Mouse (Mus musculus): ENCODE measurements around the gene Mroh2a. TPM values are rescaled to one million over a fixed set of nuclear protein-coding genes. Genes with fewer than 3 reads are reported as not detected.

Mroh2a gene
- polyA plus RNA-seq, 1 experiment = 0.96 TPM

GRCm38 (mm10) chr1:88213061-88213460 lies 13.7 kb upstream of the Mroh2a start:
- TF ChIP-seq POLR2A (IDR thresholded peaks at IDR 0.05; ENCODE audit: control insufficient read depth, extremely low read depth, insufficient read depth, low read length, poor library complexity) = no peak
- no peak for TF ChIP-seq CTCF (IDR thresholded peaks at IDR 0.05; ENCODE audit: borderline replicate concordance, control insufficient read depth, extremely low read depth, insufficient read depth, low read length, poor library complexity)
- WGBS = 86% methylated on average over 1 of the region's 1 CpGs
- H3K27ac ChIP-seq (ENCODE audit: control insufficient read depth, insufficient read depth, low read length) = no peak overlapping the region

GRCm38 (mm10) chr1:88213766-88214461 lies 12.9 kb upstream of the Mroh2a start:
- no peaks in the 10 kb centered on the region for H3K36me3 ChIP-seq (ENCODE audit: control insufficient read depth, insufficient read depth, low read length)
- no peaks in the 10 kb centered on the region for H3K27me3 ChIP-seq (ENCODE audit: control insufficient read depth, insufficient read depth, low read length)
- no peak for TF ChIP-seq POLR2A (IDR thresholded peaks at IDR 0.05; ENCODE audit: control insufficient read depth, extremely low read depth, insufficient read depth, low read length, poor library complexity)
- TF ChIP-seq CTCF (IDR thresholded peaks at IDR 0.05; ENCODE audit: borderline replicate concordance, control insufficient read depth, extremely low read depth, insufficient read depth, low read length, poor library complexity) = no peak
- no peak overlapping the region for H3K27ac ChIP-seq (ENCODE audit: control insufficient read depth, insufficient read depth, low read length)
- WGBS = 90% methylated on average over 2 of the region's 2 CpGs
- no peak for DNase-seq
- H3K4me1 ChIP-seq (replicated peaks; ENCODE audit: control insufficient read depth, insufficient read depth, low read length) = no peaks in the 10 kb centered on the region
- no peak overlapping the region for H3K4me3 ChIP-seq (ENCODE audit: control insufficient read depth, insufficient read depth, low read length)

More at GRCm38 (mm10) chr1:88213061-88213460, 13.7 kb upstream of the Mroh2a start:
- Histone ChIP-seq H3K4me1 (replicated peaks; ENCODE audit: control insufficient read depth, insufficient read depth, low read length) (no peaks in the 10 kb centered on the region), H3K4me3 (ENCODE audit: control insufficient read depth, insufficient read depth, low read length) (no peak overlapping the region), H3K27me3 (ENCODE audit: control insufficient read depth, insufficient read depth, low read length) (no peaks in the 10 kb centered on the region), H3K36me3 (ENCODE audit: control insufficient read depth, insufficient read depth, low read length) (no peaks in the 10 kb centered on the region)
- DNase-seq = no peak

GRCm38 (mm10) chr1:88214462-88214952 lies 12.3 kb upstream of the Mroh2a start:
- 85% methylated on average over 2 of the region's 2 CpGs for WGBS
- Histone ChIP-seq H3K4me1 (replicated peaks; ENCODE audit: control insufficient read depth, insufficient read depth, low read length) (no peaks in the 10 kb centered on the region), H3K36me3 (ENCODE audit: control insufficient read depth, insufficient read depth, low read length) (no peaks in the 10 kb centered on the region), H3K4me3 (ENCODE audit: control insufficient read depth, insufficient read depth, low read length) (no peak overlapping the region), H3K27ac (ENCODE audit: control insufficient read depth, insufficient read depth, low read length) (no peak overlapping the region), H3K27me3 (ENCODE audit: control insufficient read depth, insufficient read depth, low read length) (no peaks in the 10 kb centered on the region)
- TF ChIP-seq POLR2A (IDR thresholded peaks at IDR 0.05; ENCODE audit: control insufficient read depth, extremely low read depth, insufficient read depth, low read length, poor library complexity) (no peak), CTCF (IDR thresholded peaks at IDR 0.05; ENCODE audit: borderline replicate concordance, control insufficient read depth, extremely low read depth, insufficient read depth, low read length, poor library complexity) (no peak)
- no peak for DNase-seq

- no peaks in the 10 kb centered on the region for H3K27me3 ChIP-seq (ENCODE audit: control insufficient read depth, insufficient read depth, low read length)
- TF ChIP-seq POLR2A (IDR thresholded peaks at IDR 0.05; ENCODE audit: control insufficient read depth, extremely low read depth, insufficient read depth, low read length, poor library complexity) (no peak), CTCF (IDR thresholded peaks at IDR 0.05; ENCODE audit: borderline replicate concordance, control insufficient read depth, extremely low read depth, insufficient read depth, low read length, poor library complexity) (no peak)
- no peak overlapping the region for H3K27ac ChIP-seq (ENCODE audit: control insufficient read depth, insufficient read depth, low read length)
- H3K4me3 ChIP-seq (ENCODE audit: control insufficient read depth, insufficient read depth, low read length) = no peak overlapping the region
- H3K4me1 ChIP-seq (replicated peaks; ENCODE audit: control insufficient read depth, insufficient read depth, low read length) = no peaks in the 10 kb centered on the region
- 73% methylated on average over 10 of the region's 10 CpGs for WGBS
- no peaks in the 10 kb centered on the region for H3K36me3 ChIP-seq (ENCODE audit: control insufficient read depth, insufficient read depth, low read length)
- DNase-seq = no peak
These were observed 11.1 kb upstream of the Mroh2a start for GRCm38 (mm10) chr1:88215466-88216380.

- no peaks in the 10 kb centered on the region for H3K36me3 ChIP-seq (ENCODE audit: control insufficient read depth, insufficient read depth, low read length)
- H3K4me3 ChIP-seq (ENCODE audit: control insufficient read depth, insufficient read depth, low read length) = no peak overlapping the region
- H3K27ac ChIP-seq (ENCODE audit: control insufficient read depth, insufficient read depth, low read length) = no peak overlapping the region
- no peaks in the 10 kb centered on the region for H3K27me3 ChIP-seq (ENCODE audit: control insufficient read depth, insufficient read depth, low read length)
- DNase-seq = no peak
- TF ChIP-seq CTCF (IDR thresholded peaks at IDR 0.05; ENCODE audit: borderline replicate concordance, control insufficient read depth, extremely low read depth, insufficient read depth, low read length, poor library complexity) (no peak), POLR2A (IDR thresholded peaks at IDR 0.05; ENCODE audit: control insufficient read depth, extremely low read depth, insufficient read depth, low read length, poor library complexity) (no peak)
- 65% methylated on average over 2 of the region's 2 CpGs for WGBS
- H3K4me1 ChIP-seq (replicated peaks; ENCODE audit: control insufficient read depth, insufficient read depth, low read length) = no peaks in the 10 kb centered on the region
These were observed 10.2 kb upstream of the Mroh2a start for GRCm38 (mm10) chr1:88216551-88216950.

- no peak for DNase-seq
- Histone ChIP-seq H3K36me3 (ENCODE audit: control insufficient read depth, insufficient read depth, low read length) (no peaks in the 10 kb centered on the region), H3K27me3 (ENCODE audit: control insufficient read depth, insufficient read depth, low read length) (no peaks in the 10 kb centered on the region), H3K4me1 (replicated peaks; ENCODE audit: control insufficient read depth, insufficient read depth, low read length) (no peaks in the 10 kb centered on the region), H3K4me3 (ENCODE audit: control insufficient read depth, insufficient read depth, low read length) (no peak overlapping the region), H3K27ac (ENCODE audit: control insufficient read depth, insufficient read depth, low read length) (no peak overlapping the region)
- TF ChIP-seq CTCF (IDR thresholded peaks at IDR 0.05; ENCODE audit: borderline replicate concordance, control insufficient read depth, extremely low read depth, insufficient read depth, low read length, poor library complexity) = no peak
- TF ChIP-seq POLR2A (IDR thresholded peaks at IDR 0.05; ENCODE audit: control insufficient read depth, extremely low read depth, insufficient read depth, low read length, poor library complexity) = no peak
- WGBS = 62% methylated on average over 2 of the region's 2 CpGs
These were observed 9.6 kb upstream of the Mroh2a start for GRCm38 (mm10) chr1:88217144-88217543.

Data from thymus, adult 2 months (tissue).